Mouse (Mus musculus): ENCODE results near the gene Acss1.

DNA sequence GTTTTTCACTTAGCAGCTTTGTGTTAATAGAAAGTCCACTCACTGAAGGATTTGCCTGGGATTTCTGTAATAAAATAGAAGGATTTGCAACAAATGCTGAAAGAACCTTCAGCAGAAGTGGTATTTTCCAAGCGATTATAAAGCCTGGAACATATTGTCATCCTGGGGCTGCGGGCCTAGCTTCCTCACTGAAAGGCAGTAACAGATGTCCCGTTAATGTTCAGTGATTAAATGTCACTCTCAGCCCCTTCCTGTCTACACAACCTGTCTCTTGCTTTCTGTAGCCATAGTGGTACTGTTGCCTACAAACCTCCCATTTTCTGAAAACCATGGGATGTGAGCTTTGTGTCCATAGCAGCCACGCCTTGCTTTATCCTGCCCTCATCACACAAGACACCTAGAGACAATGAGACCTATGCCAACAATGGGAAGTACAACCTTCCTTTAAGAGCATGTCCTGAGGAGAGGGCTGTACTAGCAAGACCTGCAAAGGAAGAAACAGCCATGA, 43.9 kb upstream of the Acss1 start:
- TF ChIP-seq CEBPB (IDR thresholded peaks at IDR 0.05; ENCODE audit: low read depth) (no peak), CTCF (IDR thresholded peaks at IDR 0.05; ENCODE audit: control insufficient read depth, insufficient read depth, insufficient read length) (no peak), MYOG (IDR thresholded peaks at IDR 0.05; ENCODE audit: control insufficient read depth, extremely low read depth, insufficient read length) (no peak), MYOD1 (IDR thresholded peaks at IDR 0.05; ENCODE audit: control insufficient read depth, insufficient read length, low read depth) (no peak)
